Mouse (Mus musculus) liver, postnatal 0 days (tissue): ENCODE results near the gene Sv2c.

Source experiments
- CTCF ChIP-seq: sonication (generic); IDR thresholded peaks from 2 replicates; pipeline ENCODE4 v1.5.1; 2016; ENCODE audit warnings: antibody characterized with exemption, low read depth
- EP300 ChIP-seq: IDR thresholded peaks from 2 replicates; pipeline ENCODE4 v1.6.1; 2016; ENCODE audit warnings: antibody characterized with exemption, low read depth, mild to moderate bottlenecking

GRCm38 (mm10) chr13:96175591-96176212, 43.3 kb upstream of the Sv2c start:
- no peak for TF ChIP-seq CTCF
- no peak for TF ChIP-seq EP300
